Mouse (Mus musculus): ENCODE results near the gene Nhsl1. TPM values are rescaled to one million over a fixed set of nuclear protein-coding genes. Genes with fewer than 3 reads are reported as not detected.

The Nhsl1 gene
- polyA plus RNA-seq, 1 experiment from 2014 or later: 16.9 TPM

GRCm38 (mm10) chr10:18334734-18335133 lies 15.9 kb downstream of the Nhsl1 start:
- Histone ChIP-seq H3K4me3 (replicated peaks; ENCODE audit: low read depth, low read length) (no peak overlapping the region), H3K9me3 (ENCODE audit: control insufficient read depth, low read length) (no peaks in the 10 kb centered on the region), H3K36me3 (ENCODE audit: control insufficient read depth, insufficient read depth, low read length) (no peaks in the 10 kb centered on the region), H3K4me1 (ENCODE audit: control insufficient read depth, insufficient read depth, low read length) (peaks cover 2% of the 10 kb centered on the region; the same call in 1 of the 2 replicates), H3K4me2 (ENCODE audit: low read length) (no peak overlapping the region), H3K27ac (replicated peaks; ENCODE audit: low read depth, low read length) (no peak overlapping the region), H3K9ac (replicated peaks; ENCODE audit: low read length) (no peak overlapping the region), H3K27me3 (ENCODE audit: control insufficient read depth, insufficient read depth, low read length) (no peaks in the 10 kb centered on the region)
- WGBS: 50% methylated on average over 9 of the region's 9 CpGs
- DNase-seq (no peak), ATAC-seq (ENCODE audit: low FRiP score, low TSS enrichment) (no peak)

DNA sequence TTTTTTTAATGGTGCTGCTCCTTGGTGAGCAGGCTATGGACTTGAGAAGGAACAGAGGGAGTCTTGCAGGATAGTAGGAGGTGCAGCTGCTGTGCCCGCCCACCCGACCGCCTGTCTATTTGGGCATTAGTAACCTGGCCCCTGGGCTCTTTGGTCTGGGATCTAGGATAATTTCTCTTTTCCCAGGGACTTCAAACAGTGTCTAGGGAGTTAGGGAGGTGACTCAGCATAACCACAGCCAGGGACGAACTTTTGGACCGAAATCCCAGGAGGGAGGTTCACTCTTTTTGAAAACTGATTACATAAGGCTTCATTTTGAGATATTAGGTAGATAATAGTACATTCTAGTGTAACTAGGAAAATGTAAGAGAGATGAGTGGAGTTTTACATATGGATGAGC lies 18.9 kb downstream of the Nhsl1 start:
- DNase-seq (no peak), ATAC-seq (ENCODE audit: low FRiP score, low TSS enrichment) (no peak)
- no peaks in the 10 kb centered on the region for H3K36me3 ChIP-seq (ENCODE audit: control insufficient read depth, insufficient read depth, low read length)
- no peak overlapping the region for H3K27ac ChIP-seq (replicated peaks; ENCODE audit: low read depth, low read length)
- no peaks in the 10 kb centered on the region for H3K27me3 ChIP-seq (ENCODE audit: control insufficient read depth, insufficient read depth, low read length)
- WGBS: 88% methylated on average over 5 of the region's 5 CpGs
- H3K4me2 ChIP-seq (ENCODE audit: low read length): no peak overlapping the region
- no peak overlapping the region for H3K9ac ChIP-seq (replicated peaks; ENCODE audit: low read length)
- H3K9me3 ChIP-seq (ENCODE audit: control insufficient read depth, low read length): no peaks in the 10 kb centered on the region
- no peak overlapping the region for H3K4me3 ChIP-seq (replicated peaks; ENCODE audit: low read depth, low read length)
- H3K4me1 ChIP-seq (ENCODE audit: control insufficient read depth, insufficient read depth, low read length): no peaks in the 10 kb centered on the region

GRCm38 (mm10) chr10:18339386-18339785 lies 20.6 kb downstream of the Nhsl1 start:
- H3K4me2 ChIP-seq (ENCODE audit: low read length): no peak overlapping the region
- no peaks in the 10 kb centered on the region for H3K36me3 ChIP-seq (ENCODE audit: control insufficient read depth, insufficient read depth, low read length)
- no peak overlapping the region for H3K9ac ChIP-seq (replicated peaks; ENCODE audit: low read length)
- 94% methylated on average over 6 of the region's 6 CpGs for WGBS
- H3K4me1 ChIP-seq (ENCODE audit: control insufficient read depth, insufficient read depth, low read length): no peaks in the 10 kb centered on the region
- no peak overlapping the region for H3K4me3 ChIP-seq (replicated peaks; ENCODE audit: low read depth, low read length)
- DNase-seq (no peak), ATAC-seq (ENCODE audit: low FRiP score, low TSS enrichment) (no peak)
- no peak overlapping the region for H3K27ac ChIP-seq (replicated peaks; ENCODE audit: low read depth, low read length)
- no peaks in the 10 kb centered on the region for H3K9me3 ChIP-seq (ENCODE audit: control insufficient read depth, low read length)
- H3K27me3 ChIP-seq (ENCODE audit: control insufficient read depth, insufficient read depth, low read length): no peaks in the 10 kb centered on the region

- Histone ChIP-seq H3K4me3 (replicated peaks; ENCODE audit: low read depth, low read length) (no peak overlapping the region), H3K36me3 (ENCODE audit: control insufficient read depth, insufficient read depth, low read length) (no peaks in the 10 kb centered on the region), H3K9me3 (ENCODE audit: control insufficient read depth, low read length) (no peaks in the 10 kb centered on the region), H3K4me1 (ENCODE audit: control insufficient read depth, insufficient read depth, low read length) (no peaks in the 10 kb centered on the region), H3K27ac (replicated peaks; ENCODE audit: low read depth, low read length) (no peak overlapping the region), H3K27me3 (ENCODE audit: control insufficient read depth, insufficient read depth, low read length) (no peaks in the 10 kb centered on the region), H3K4me2 (ENCODE audit: low read length) (no peak overlapping the region), H3K9ac (replicated peaks; ENCODE audit: low read length) (no peak overlapping the region)
- DNase-seq (no peak), ATAC-seq (ENCODE audit: low FRiP score, low TSS enrichment) (no peak)
- WGBS: 94% methylated on average over 1 of the region's 1 CpGs
Observed at GRCm38 (mm10) chr10:18340930-18341329, 22.1 kb downstream of the Nhsl1 start.

- Histone ChIP-seq H3K9ac (replicated peaks; ENCODE audit: low read length) (no peak overlapping the region), H3K27me3 (ENCODE audit: control insufficient read depth, insufficient read depth, low read length) (no peaks in the 10 kb centered on the region), H3K36me3 (ENCODE audit: control insufficient read depth, insufficient read depth, low read length) (no peaks in the 10 kb centered on the region), H3K27ac (replicated peaks; ENCODE audit: low read depth, low read length) (no peak overlapping the region), H3K4me1 (ENCODE audit: control insufficient read depth, insufficient read depth, low read length) (no peaks in the 10 kb centered on the region), H3K4me2 (ENCODE audit: low read length) (no peak overlapping the region), H3K4me3 (replicated peaks; ENCODE audit: low read depth, low read length) (no peak overlapping the region), H3K9me3 (ENCODE audit: control insufficient read depth, low read length) (no peaks in the 10 kb centered on the region)
- DNase-seq (no peak), ATAC-seq (ENCODE audit: low FRiP score, low TSS enrichment) (no peak)
- 16% methylated on average over 15 of the region's 15 CpGs for WGBS
Observed at GRCm38 (mm10) chr10:18341444-18342196, 22.8 kb downstream of the Nhsl1 start.

DNA sequence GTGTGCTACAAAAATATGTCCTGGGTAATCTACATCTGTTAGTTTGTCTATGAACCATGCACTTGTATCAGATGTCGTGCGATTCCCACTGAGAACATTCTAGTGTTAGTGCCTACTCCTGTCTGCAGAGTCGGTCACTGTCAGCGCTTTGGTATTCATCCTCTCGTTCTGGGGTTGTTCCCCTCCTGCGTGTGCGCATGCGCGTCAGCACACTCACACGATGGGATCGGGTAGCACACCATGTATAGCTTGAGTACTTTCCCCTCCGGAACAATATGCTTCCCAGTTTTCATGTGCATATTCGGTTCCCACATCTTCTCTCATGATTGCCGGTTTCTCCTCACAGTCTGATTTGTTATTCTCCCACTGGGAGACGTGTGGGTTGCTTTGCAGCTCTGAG lies 28.4 kb downstream of the Nhsl1 start:
- no peak for ATAC-seq (ENCODE audit: low FRiP score, low TSS enrichment)
- Histone ChIP-seq H3K36me3 (ENCODE audit: control insufficient read depth, insufficient read depth, low read length) (no peaks in the 10 kb centered on the region), H3K4me2 (ENCODE audit: low read length) (no peak overlapping the region), H3K9ac (replicated peaks; ENCODE audit: low read length) (no peak overlapping the region), H3K27ac (replicated peaks; ENCODE audit: low read depth, low read length) (no peak overlapping the region), H3K4me3 (replicated peaks; ENCODE audit: low read depth, low read length) (no peak overlapping the region), H3K9me3 (ENCODE audit: control insufficient read depth, low read length) (no peaks in the 10 kb centered on the region), H3K27me3 (ENCODE audit: control insufficient read depth, insufficient read depth, low read length) (no peaks in the 10 kb centered on the region), H3K4me1 (ENCODE audit: control insufficient read depth, insufficient read depth, low read length) (no peaks in the 10 kb centered on the region)
- DNase-seq: no peak
- 94% methylated on average over 15 of the region's 15 CpGs for WGBS

DNA sequence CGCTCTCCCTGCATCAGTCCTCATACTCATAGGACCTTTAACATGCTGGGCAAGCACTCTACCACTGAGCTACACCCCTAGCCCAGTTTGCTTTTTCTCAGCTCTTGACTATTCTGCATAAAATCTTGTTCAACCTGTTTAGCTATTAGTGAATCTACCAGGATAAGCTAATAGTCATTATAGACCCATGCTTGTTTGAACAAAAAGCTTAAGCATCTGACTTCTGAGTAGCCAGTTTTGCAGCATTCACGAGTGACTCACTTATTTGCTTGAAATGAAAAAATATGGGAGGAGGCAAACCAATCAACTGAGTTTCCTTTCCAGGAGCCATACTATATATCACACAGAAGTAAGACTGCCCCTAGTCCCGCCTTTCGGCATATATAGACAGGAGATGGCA lies 32.0 kb downstream of the Nhsl1 start:
- no peak for ATAC-seq (ENCODE audit: low FRiP score, low TSS enrichment)
- H3K4me3 ChIP-seq (replicated peaks; ENCODE audit: low read depth, low read length): no peak overlapping the region
- H3K27ac ChIP-seq (replicated peaks; ENCODE audit: low read depth, low read length): no peak overlapping the region
- H3K36me3 ChIP-seq (ENCODE audit: control insufficient read depth, insufficient read depth, low read length): no peaks in the 10 kb centered on the region
- H3K4me1 ChIP-seq (ENCODE audit: control insufficient read depth, insufficient read depth, low read length): no peaks in the 10 kb centered on the region
- DNase-seq: no peak
- no peaks in the 10 kb centered on the region for H3K9me3 ChIP-seq (ENCODE audit: control insufficient read depth, low read length)
- H3K27me3 ChIP-seq (ENCODE audit: control insufficient read depth, insufficient read depth, low read length): no peaks in the 10 kb centered on the region
- no peak overlapping the region for H3K4me2 ChIP-seq (ENCODE audit: low read length)
- 92% methylated on average over 4 of the region's 4 CpGs for WGBS
- no peak overlapping the region for H3K9ac ChIP-seq (replicated peaks; ENCODE audit: low read length)

DNA sequence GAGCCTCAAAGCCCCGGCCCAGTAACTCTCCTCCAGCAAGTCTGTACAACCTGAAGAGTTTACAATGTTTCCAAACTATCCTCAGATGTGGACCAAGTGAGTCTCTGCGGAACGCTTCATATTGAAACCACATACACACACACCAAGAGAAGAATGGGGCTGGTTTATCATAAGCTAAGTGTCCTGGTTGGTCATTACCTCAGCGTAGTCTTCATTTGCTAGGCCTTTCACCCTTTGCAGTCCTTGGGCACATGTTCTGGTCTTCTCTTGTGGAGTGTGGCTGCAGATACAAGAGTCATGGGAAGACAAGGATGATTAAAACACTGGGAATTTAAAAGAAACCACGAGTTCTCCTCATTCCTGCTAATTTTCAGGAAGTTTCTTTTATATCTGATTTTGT lies 34.2 kb downstream of the Nhsl1 start:
- no peak overlapping the region for H3K4me2 ChIP-seq (ENCODE audit: low read length)
- H3K36me3 ChIP-seq (ENCODE audit: control insufficient read depth, insufficient read depth, low read length): no peaks in the 10 kb centered on the region
- H3K9me3 ChIP-seq (ENCODE audit: control insufficient read depth, low read length): no peaks in the 10 kb centered on the region
- no peaks in the 10 kb centered on the region for H3K27me3 ChIP-seq (ENCODE audit: control insufficient read depth, insufficient read depth, low read length)
- H3K27ac ChIP-seq (replicated peaks; ENCODE audit: low read depth, low read length): no peak overlapping the region
- DNase-seq: no peak
- 87% methylated on average over 5 of the region's 5 CpGs for WGBS
- H3K9ac ChIP-seq (replicated peaks; ENCODE audit: low read length): no peak overlapping the region
- ATAC-seq (ENCODE audit: low FRiP score, low TSS enrichment): no peak
- H3K4me1 ChIP-seq (ENCODE audit: control insufficient read depth, insufficient read depth, low read length): no peaks in the 10 kb centered on the region
- no peak overlapping the region for H3K4me3 ChIP-seq (replicated peaks; ENCODE audit: low read depth, low read length)

GRCm38 (mm10) chr10:18354103-18354502 lies 35.3 kb downstream of the Nhsl1 start:
- WGBS: 67% methylated on average over 8 of the region's 8 CpGs
- no peaks in the 10 kb centered on the region for H3K27me3 ChIP-seq (ENCODE audit: control insufficient read depth, insufficient read depth, low read length)
- no peaks in the 10 kb centered on the region for H3K4me1 ChIP-seq (ENCODE audit: control insufficient read depth, insufficient read depth, low read length)
- H3K9me3 ChIP-seq (ENCODE audit: control insufficient read depth, low read length): no peaks in the 10 kb centered on the region
- no peak overlapping the region for H3K9ac ChIP-seq (replicated peaks; ENCODE audit: low read length)
- ATAC-seq (ENCODE audit: low FRiP score, low TSS enrichment) (no peak), DNase-seq (no peak)
- no peaks in the 10 kb centered on the region for H3K36me3 ChIP-seq (ENCODE audit: control insufficient read depth, insufficient read depth, low read length)
- H3K4me2 ChIP-seq (ENCODE audit: low read length): no peak overlapping the region
- H3K27ac ChIP-seq (replicated peaks; ENCODE audit: low read depth, low read length): no peak overlapping the region
- H3K4me3 ChIP-seq (replicated peaks; ENCODE audit: low read depth, low read length): no peak overlapping the region

Data from midbrain, embryonic 14.5 days (tissue).